Mouse (Mus musculus): ENCODE results near the gene Stk11. TPM values are rescaled to one million over a fixed set of nuclear protein-coding genes. Genes with fewer than 3 reads are reported as not detected.

Gene Stk11
- polyA plus RNA-seq, 1 experiment from 2014 or later: 14.4 TPM

DNA sequence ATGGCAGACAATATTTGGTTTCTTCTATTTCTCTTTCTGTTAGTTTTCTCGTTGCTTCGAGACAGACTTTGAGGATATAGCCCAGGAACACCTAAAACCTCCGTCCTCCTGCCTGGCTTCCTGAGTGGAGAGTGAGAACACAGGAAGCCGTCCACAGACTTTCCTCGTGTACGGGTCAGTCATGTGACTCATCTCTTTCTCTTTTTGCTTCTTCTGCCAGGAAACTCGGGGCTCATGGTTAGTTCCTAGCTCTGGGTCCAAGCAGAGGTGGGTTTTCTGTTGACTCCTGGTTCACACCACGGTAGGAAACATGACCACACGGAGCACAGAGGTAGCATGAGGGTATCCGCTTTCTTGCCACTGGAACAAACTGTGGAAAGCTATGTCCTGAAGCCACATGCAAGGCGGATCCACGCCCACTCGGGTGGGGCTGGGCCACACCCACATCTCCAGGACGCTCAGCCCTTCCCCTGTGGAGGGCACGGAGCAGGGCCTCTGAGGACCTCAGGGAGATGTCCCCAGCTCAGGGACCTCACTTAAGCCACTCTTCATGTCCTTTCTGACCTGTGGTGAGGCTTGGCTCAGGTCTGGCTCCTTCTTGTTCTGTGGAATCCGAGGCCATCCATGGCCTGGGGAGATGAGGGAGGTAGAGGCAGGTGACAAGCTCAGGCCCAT is 35.1 kb upstream of the Stk11 start:
- Histone ChIP-seq H3K9ac (no peak overlapping the region), H3K27me3 (replicated peaks) (no peaks in the 10 kb centered on the region), H3K4me1 (replicated peaks) (peaks cover 27% of the 10 kb centered on the region), H3K4me2 (replicated peaks) (no peak overlapping the region), H3K9me3 (no peaks in the 10 kb centered on the region), H3K36me3 (peaks cover 33% of the 10 kb centered on the region), H3K27ac (no peak overlapping the region), H3K4me3 (replicated peaks) (no peak overlapping the region)
- ATAC-seq: peak; percentile 66; the same call in 1 of the 2 replicates
- WGBS: 71% methylated on average over 16 of the region's 16 CpGs

DNA sequence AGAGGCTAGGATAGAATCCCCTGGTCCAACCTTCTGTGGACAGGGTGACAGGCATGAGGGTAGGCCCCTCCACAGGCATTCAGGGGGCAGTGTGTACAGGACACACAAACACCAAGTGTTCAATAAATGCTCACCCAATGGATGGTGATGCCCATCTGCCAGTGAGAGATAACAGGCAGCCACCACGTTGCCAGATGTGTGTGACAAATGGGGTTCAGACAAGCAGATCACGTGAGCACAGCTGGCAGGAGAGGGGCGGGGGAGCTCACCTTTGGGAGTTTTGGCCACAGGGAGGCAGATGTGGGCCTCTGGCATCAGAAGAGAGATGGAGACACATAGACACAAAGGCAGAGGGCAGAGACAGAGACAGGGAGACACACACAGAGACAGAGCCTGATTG is 34.5 kb upstream of the Stk11 start:
- Histone ChIP-seq H3K27ac (no peak overlapping the region), H3K4me2 (replicated peaks) (no peak overlapping the region), H3K36me3 (peaks cover 33% of the 10 kb centered on the region), H3K27me3 (replicated peaks) (no peaks in the 10 kb centered on the region), H3K9ac (no peak overlapping the region), H3K4me1 (replicated peaks) (peaks cover 21% of the 10 kb centered on the region; the same call in 1 of the 2 replicates), H3K9me3 (no peaks in the 10 kb centered on the region), H3K4me3 (replicated peaks) (no peak overlapping the region)
- ATAC-seq: peak; percentile 52; the same call in 1 of the 2 replicates
- WGBS: 73% methylated on average over 3 of the region's 3 CpGs

DNA sequence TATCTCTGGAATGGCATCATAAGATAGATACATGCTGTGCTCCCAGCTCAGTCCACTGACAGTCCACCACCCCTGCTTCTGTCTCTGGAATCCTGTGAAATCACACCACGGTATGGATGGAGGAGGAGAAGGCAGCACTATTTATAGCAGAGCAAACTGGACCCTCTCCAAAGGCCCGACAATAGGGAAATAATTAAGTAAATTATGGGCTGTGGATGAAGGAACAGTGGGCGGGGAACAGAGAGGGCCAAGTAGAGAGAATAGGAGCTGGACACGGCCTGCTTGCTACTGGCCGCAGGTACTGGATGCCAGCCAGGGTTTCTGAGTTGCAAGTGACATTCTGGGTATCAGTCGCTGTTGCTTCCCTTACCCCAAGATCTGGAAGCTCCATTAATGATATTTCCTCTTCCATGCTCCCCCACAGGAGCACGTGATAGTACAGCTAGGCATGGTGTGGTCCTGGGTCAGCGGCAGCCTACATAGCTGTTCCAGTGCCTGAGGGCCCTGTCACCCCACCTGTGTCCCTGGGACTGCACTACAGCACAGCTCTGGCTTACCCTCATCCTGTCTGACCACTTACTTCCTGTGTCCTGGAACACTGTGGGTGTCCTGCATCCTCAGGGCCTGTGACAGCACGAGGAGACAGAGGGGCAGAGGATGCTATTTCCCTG is 30.7 kb upstream of the Stk11 start:
- WGBS: 63% methylated on average over 9 of the region's 9 CpGs
- H3K4me2 ChIP-seq (replicated peaks): no peak overlapping the region
- ATAC-seq: no peak
- peaks cover 21% of the 10 kb centered on the region; the same call in 1 of the 2 replicates for H3K4me1 ChIP-seq (replicated peaks)
- 0 out of 2 replicates have a peak overlapping the region, but pooled peaks have one; percentile 2 for H3K27ac ChIP-seq
- H3K36me3 ChIP-seq: peaks cover 29% of the 10 kb centered on the region
- no peak overlapping the region for H3K4me3 ChIP-seq (replicated peaks)
- no peaks in the 10 kb centered on the region for H3K27me3 ChIP-seq (replicated peaks)
- 0 out of 2 replicates have a peak overlapping the region, but pooled peaks have one; percentile 8 for H3K9ac ChIP-seq
- H3K9me3 ChIP-seq: no peaks in the 10 kb centered on the region

DNA sequence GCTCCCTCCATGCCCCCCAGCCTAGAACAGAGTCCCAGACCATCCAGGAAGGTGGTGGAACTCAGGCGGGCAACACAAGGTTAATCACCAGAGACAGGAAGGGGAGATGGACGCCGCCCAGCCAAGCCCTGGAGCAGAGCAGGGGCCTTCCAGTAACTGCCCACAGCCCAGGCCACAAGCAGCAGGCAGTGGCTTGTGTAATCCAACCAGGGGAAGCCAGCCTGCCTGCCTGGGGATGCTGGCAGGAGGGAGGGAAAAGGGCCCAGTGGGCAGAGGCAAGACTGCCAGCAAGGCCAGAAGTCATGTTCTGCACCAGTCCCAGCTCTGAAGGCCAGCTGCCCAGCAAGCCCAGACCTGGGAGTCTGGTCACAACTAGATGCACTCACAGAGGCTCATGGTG is 28.8 kb upstream of the Stk11 start:
- Histone ChIP-seq H3K9ac (no peak overlapping the region), H3K27ac (no peak overlapping the region), H3K27me3 (replicated peaks) (no peaks in the 10 kb centered on the region), H3K4me1 (replicated peaks) (peaks cover 16% of the 10 kb centered on the region; the same call in 1 of the 2 replicates), H3K4me3 (replicated peaks) (no peak overlapping the region), H3K4me2 (replicated peaks) (no peak overlapping the region), H3K36me3 (peaks cover 15% of the 10 kb centered on the region), H3K9me3 (no peaks in the 10 kb centered on the region)
- no peak for ATAC-seq
- WGBS: 68% methylated on average over 3 of the region's 3 CpGs

DNA sequence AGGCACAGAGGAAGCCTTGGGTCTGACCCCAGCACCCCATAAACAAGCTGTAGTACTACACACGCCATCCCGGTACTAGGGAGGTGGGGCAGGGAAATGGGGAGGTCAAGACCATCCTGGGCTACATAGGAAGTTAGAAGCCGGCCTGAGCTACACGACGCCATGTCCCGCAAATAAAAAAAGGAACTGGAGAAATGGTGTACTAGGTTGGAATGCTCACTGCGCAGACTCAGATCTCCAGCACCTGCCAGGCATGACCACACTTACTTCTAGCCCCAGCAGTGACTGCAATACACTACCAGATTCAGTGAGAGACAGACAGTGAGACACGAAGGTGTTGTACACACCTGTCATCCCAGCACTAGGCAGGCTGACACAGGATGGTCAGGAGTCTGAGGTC is 28.1 kb upstream of the Stk11 start:
- H3K27ac ChIP-seq: no peak overlapping the region
- H3K9ac ChIP-seq: no peak overlapping the region
- 87% methylated on average over 8 of the region's 8 CpGs for WGBS
- no peak for ATAC-seq
- no peak overlapping the region for H3K4me3 ChIP-seq (replicated peaks)
- no peaks in the 10 kb centered on the region for H3K27me3 ChIP-seq (replicated peaks)
- H3K9me3 ChIP-seq: no peaks in the 10 kb centered on the region
- H3K36me3 ChIP-seq: peaks cover 10% of the 10 kb centered on the region
- no peak overlapping the region for H3K4me2 ChIP-seq (replicated peaks)
- H3K4me1 ChIP-seq (replicated peaks): peaks cover 16% of the 10 kb centered on the region; the same call in 1 of the 2 replicates

DNA sequence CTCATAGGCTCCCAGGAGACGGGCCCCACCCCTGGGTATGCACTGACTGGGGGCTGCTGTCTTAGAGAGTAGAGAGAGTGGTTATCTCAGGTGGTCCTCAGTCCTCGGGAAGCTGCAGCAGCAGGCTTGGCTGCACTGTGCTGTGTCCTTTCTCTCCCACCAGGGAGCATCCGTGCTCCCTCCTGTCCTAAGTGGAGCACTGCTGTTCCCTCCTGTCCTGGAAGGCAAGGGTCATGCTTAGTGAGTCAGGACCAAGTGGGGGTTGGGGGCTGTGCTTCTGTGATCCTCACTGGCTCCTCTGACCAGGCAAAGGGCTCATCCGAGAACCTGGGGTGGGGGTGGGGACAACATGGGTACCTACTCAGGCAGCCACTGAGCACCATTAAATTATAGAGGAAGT is 26.5 kb upstream of the Stk11 start:
- Histone ChIP-seq H3K27ac (no peak overlapping the region), H3K9ac (no peak overlapping the region), H3K4me1 (replicated peaks) (0 out of 2 replicates have a peak, but pooled peaks cover 15% of the 10 kb centered on the region), H3K4me2 (replicated peaks) (no peak overlapping the region), H3K36me3 (peaks cover 3% of the 10 kb centered on the region; the same call in 1 of the 2 replicates), H3K27me3 (replicated peaks) (no peaks in the 10 kb centered on the region), H3K9me3 (no peaks in the 10 kb centered on the region), H3K4me3 (replicated peaks) (no peak overlapping the region)
- 0 out of 2 replicates have a peak, but pooled peaks have one; percentile 25 for ATAC-seq
- WGBS: 55% methylated on average over 4 of the region's 4 CpGs

DNA sequence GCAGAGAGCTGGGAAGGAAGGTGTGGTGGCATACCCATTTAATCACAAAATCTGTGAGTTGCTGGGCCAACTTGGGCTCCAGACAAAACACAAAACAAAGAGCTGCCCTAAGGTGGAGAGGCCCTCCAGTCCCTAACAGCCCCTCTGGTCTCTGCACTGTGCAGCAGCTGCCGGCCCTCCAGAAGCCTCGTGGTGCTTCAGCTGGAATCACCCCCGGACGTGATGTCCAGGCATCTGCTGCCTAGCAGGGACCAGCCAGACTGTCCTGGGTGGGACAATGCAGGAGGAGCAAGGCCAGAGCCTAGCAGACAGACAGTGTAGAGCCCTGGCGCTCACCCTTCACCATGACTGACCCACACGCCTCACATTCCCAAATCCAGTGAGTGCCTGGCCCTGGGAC is 24.1 kb upstream of the Stk11 start:
- no peak overlapping the region for H3K4me3 ChIP-seq (replicated peaks)
- ATAC-seq: no peak
- 0 out of 2 replicates have a peak, but pooled peaks cover 8% of the 10 kb centered on the region for H3K4me1 ChIP-seq (replicated peaks)
- no peaks in the 10 kb centered on the region for H3K27me3 ChIP-seq (replicated peaks)
- no peaks in the 10 kb centered on the region for H3K9me3 ChIP-seq
- WGBS: 87% methylated on average over 6 of the region's 6 CpGs
- H3K27ac ChIP-seq: no peak overlapping the region
- no peak overlapping the region for H3K4me2 ChIP-seq (replicated peaks)
- no peak overlapping the region for H3K9ac ChIP-seq
- H3K36me3 ChIP-seq: no peaks in the 10 kb centered on the region

DNA sequence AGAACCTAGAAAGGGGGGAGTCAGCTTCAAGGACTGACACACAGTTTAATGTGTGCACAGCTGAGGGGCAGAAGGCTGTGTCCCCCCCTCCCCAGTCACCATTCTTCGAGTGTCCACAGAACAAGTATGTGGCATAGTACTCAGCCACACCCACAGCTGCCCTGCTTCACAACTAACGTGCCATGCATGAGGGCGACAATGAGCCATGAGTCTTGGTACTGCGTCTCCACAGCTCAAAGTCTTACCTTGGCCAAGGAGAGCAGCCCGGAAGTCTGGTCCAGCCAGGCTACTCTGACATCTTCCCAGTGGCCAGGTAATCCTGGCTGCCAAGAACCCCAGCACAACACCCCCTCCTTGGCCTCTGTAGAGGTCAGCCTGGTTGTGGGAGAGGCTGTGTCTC is 22.9 kb upstream of the Stk11 start:
- no peak overlapping the region for H3K4me3 ChIP-seq (replicated peaks)
- H3K27me3 ChIP-seq (replicated peaks): no peaks in the 10 kb centered on the region
- no peak overlapping the region for H3K9ac ChIP-seq
- H3K4me2 ChIP-seq (replicated peaks): no peak overlapping the region
- no peak for ATAC-seq
- no peaks in the 10 kb centered on the region for H3K36me3 ChIP-seq
- H3K27ac ChIP-seq: no peak overlapping the region
- H3K4me1 ChIP-seq (replicated peaks): peaks cover 16% of the 10 kb centered on the region
- no peaks in the 10 kb centered on the region for H3K9me3 ChIP-seq
- 74% methylated on average over 5 of the region's 5 CpGs for WGBS

DNA sequence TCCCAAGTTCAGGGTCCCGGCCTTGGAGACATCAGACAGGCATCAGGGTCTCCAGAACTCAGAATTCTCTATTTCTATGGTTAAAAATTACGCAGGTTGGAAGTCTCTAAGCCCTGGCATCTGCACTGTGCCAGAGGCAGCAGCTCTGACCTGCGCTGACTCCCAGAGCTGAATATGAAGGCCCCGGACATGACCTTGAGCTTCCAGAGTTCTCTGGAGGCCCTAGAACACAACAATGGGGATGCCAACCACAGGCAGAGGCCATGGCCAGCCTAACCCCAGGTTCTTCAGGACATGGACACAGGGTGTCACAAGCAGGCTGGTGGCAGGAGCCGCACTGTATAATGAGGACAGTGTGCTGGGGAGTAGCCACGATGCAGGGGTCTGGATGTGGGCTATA is 21.5 kb upstream of the Stk11 start:
- ATAC-seq: no peak

DNA sequence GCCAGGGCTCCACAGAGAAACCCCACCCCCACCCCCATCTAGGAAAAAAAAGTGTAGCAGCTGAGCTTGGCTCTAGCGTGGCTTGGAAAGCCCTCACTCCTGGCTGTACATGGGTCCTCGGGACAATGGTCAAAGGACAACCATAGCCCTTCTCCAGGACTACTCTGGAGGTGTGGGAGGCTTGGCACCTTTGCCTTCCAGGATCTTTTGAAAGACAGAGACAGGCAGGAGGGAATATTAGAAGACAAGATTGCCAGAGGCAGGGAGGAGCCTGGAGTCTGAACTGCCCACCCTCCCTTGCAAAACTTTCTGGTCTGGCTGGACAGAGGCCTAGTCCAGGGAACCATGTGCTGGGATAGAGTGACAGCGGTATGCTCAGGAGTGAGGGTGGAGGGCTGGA is 20.9 kb upstream of the Stk11 start:
- Histone ChIP-seq H3K27ac (no peak overlapping the region), H3K27me3 (replicated peaks) (no peaks in the 10 kb centered on the region), H3K36me3 (no peaks in the 10 kb centered on the region), H3K9ac (no peak overlapping the region), H3K4me1 (replicated peaks) (peaks cover 35% of the 10 kb centered on the region), H3K4me2 (replicated peaks) (no peak overlapping the region), H3K9me3 (no peaks in the 10 kb centered on the region), H3K4me3 (replicated peaks) (no peak overlapping the region)
- 76% methylated on average over 3 of the region's 3 CpGs for WGBS
- ATAC-seq: no peak

More for the DNA sequence above, 21.5 kb upstream of the Stk11 start:
- H3K27me3 ChIP-seq (replicated peaks): no peaks in the 10 kb centered on the region
- WGBS: 88% methylated on average over 6 of the region's 6 CpGs
- H3K36me3 ChIP-seq: no peaks in the 10 kb centered on the region
- H3K4me2 ChIP-seq (replicated peaks): no peak overlapping the region
- H3K9me3 ChIP-seq: no peaks in the 10 kb centered on the region
- peaks cover 30% of the 10 kb centered on the region for H3K4me1 ChIP-seq (replicated peaks)
- no peak overlapping the region for H3K27ac ChIP-seq
- no peak overlapping the region for H3K9ac ChIP-seq
- no peak overlapping the region for H3K4me3 ChIP-seq (replicated peaks)

DNA sequence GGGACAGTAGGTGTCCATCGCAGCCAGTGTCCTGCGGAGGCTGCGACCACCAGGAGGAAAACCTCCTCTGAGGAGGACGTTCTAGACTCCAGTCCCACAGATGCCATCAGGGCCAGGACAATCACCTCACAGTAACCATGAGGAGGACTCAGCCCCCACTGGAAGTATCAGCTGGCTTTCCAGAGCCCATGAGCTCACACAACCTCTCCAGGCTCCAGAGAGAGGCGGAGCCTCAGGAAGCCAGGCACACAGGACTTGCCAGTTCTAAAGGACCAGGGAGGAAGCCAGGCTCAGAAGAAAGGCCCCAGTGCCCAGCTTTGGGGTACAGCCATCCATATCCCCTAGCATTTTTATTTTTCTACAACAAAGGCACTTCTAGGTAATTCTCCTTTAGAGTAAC is 20.1 kb upstream of the Stk11 start:
- no peak for ATAC-seq
- no peaks in the 10 kb centered on the region for H3K36me3 ChIP-seq
- no peaks in the 10 kb centered on the region for H3K27me3 ChIP-seq (replicated peaks)
- H3K27ac ChIP-seq: no peak overlapping the region
- no peak overlapping the region for H3K4me3 ChIP-seq (replicated peaks)
- no peak overlapping the region for H3K4me2 ChIP-seq (replicated peaks)
- no peaks in the 10 kb centered on the region for H3K9me3 ChIP-seq
- H3K9ac ChIP-seq: no peak overlapping the region
- WGBS: 84% methylated on average over 5 of the region's 5 CpGs
- peaks cover 41% of the 10 kb centered on the region for H3K4me1 ChIP-seq (replicated peaks)

DNA sequence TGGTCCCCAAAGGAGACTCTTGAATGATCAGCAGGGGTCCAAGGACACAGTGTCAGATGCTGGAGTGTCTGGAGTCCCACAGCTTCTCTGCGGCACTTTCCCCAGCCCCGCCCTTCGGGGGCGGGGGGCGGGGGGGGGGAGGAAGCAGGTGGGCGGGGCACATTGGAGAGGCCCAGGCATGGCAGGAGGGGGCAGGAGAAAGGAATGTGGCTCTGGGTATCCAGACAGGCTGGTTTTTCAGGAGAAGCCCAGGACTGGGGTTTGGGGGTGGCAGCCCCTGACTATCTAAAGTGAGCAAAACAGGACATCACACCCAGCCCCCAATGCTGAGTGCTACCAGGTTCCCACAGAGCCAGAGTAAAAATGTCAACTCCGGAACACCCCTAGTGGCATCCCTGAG is 18.3 kb upstream of the Stk11 start:
- Histone ChIP-seq H3K27me3 (replicated peaks) (no peaks in the 10 kb centered on the region), H3K4me1 (replicated peaks) (peaks cover 53% of the 10 kb centered on the region), H3K27ac (no peak overlapping the region), H3K9me3 (no peaks in the 10 kb centered on the region), H3K9ac (no peak overlapping the region), H3K4me2 (replicated peaks) (peak overlapping the region; percentile 30), H3K36me3 (no peaks in the 10 kb centered on the region), H3K4me3 (replicated peaks) (0 out of 2 replicates have a peak overlapping the region, but pooled peaks have one; percentile 0)
- peak; percentile 39 for ATAC-seq
- 12% methylated on average over 7 of the region's 7 CpGs for WGBS
